Mouse (Mus musculus): ENCODE measurements at regions not wholly inside any gene's neighbourhood (a gene's known extent, or its start where the extent isn't known, plus 50 kb on each side); places are given as distances from the start of the nearest gene placed in this dataset.

DNA sequence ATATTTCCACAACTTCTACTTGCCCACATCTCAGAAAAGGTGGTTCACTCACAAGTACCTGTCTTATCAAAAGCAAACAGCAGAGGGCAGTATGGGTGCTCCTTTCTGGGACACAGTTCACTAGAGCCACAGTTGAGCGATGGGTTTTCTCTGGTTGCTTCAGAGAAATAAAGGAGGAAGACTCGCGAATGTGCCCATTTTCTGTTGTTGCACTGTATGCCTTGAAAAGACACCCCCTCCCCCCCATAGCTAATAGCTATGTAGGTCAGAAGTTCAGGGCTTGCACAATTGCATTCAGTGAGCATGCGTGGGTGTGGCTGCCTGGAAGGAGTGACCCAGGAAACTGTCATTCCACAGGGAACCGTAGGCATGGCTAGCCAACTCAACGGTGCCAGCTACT lies 55.5 kb upstream of the Slc44a1 start:
- TF ChIP-seq POLR2A (IDR thresholded peaks at IDR 0.05; ENCODE audit: low read depth, low read length) = no peak
- TF ChIP-seq EP300 (IDR thresholded peaks at IDR 0.05; ENCODE audit: low read length) = no peak
- no peak for TF ChIP-seq ETS1 (conservative IDR thresholded peaks at IDR 0.05; ENCODE audit: low read depth, low read length)
- no peak for TF ChIP-seq JUN (IDR thresholded peaks at IDR 0.05; ENCODE audit: insufficient read depth, low read depth, low read length)
- no peak for TF ChIP-seq NELFE (IDR thresholded peaks at IDR 0.05; ENCODE audit: low read depth, low read length)
- TF ChIP-seq KAT2A (IDR thresholded peaks at IDR 0.05; ENCODE audit: insufficient replicate concordance, low read length) = no peak
- no peak for TF ChIP-seq MXI1 (IDR thresholded peaks at IDR 0.05; ENCODE audit: low read depth, low read length)
- no peak for TF ChIP-seq IRF4 (IDR thresholded peaks at IDR 0.05; ENCODE audit: low read depth, low read length)
- TF ChIP-seq USF1 (IDR thresholded peaks at IDR 0.05; ENCODE audit: low read depth, low read length) = no peak
- no peak for TF ChIP-seq CHD1 (IDR thresholded peaks at IDR 0.05; ENCODE audit: low read depth, low read length)
